Mouse (Mus musculus) urinary bladder, postnatal 25 days (tissue): ENCODE measurements at regions not wholly inside any gene's neighbourhood (a gene's known extent, or its start where the extent isn't known, plus 50 kb on each side); places are given as distances from the start of the nearest gene placed in this dataset.

Source experiments
- DNase-seq: peaks from one replicate; pipeline ENCODE4 v3.0.0; 2022; ENCODE audit warnings: low spot score

- no peak for DNase-seq
These were observed 675.4 kb upstream of the Tmem132c start for GRCm38 (mm10) chr5:126566226-126566625.

GRCm38 (mm10) chr5:126573766-126574165 is 667.8 kb upstream of the Tmem132c start:
- DNase-seq: no peak

- DNase-seq: no peak
These were observed 643.8 kb upstream of the Tmem132c start for GRCm38 (mm10) chr5:126597786-126598330.

- no peak for DNase-seq
These were observed 642.0 kb upstream of the Tmem132c start for GRCm38 (mm10) chr5:126599561-126599960.

GRCm38 (mm10) chr5:126606756-126607155 is 634.9 kb upstream of the Tmem132c start:
- DNase-seq: no peak

GRCm38 (mm10) chr5:126612571-126612970 is 629.0 kb upstream of the Tmem132c start:
- DNase-seq: no peak

GRCm38 (mm10) chr5:126622551-126622950 is 619.1 kb upstream of the Tmem132c start:
- DNase-seq: no peak

GRCm38 (mm10) chr5:126623205-126623604 is 618.4 kb upstream of the Tmem132c start:
- peak; percentile 2 for DNase-seq

GRCm38 (mm10) chr5:126629826-126630225 is 611.8 kb upstream of the Tmem132c start:
- no peak for DNase-seq

- DNase-seq: no peak
These were observed 591.2 kb upstream of the Tmem132c start for GRCm38 (mm10) chr5:126650415-126650814.

GRCm38 (mm10) chr5:126651367-126651766 is 590.2 kb upstream of the Tmem132c start:
- peak; percentile 5 for DNase-seq

GRCm38 (mm10) chr5:126662648-126663047 is 579.0 kb upstream of the Tmem132c start:
- no peak for DNase-seq

GRCm38 (mm10) chr5:126671156-126671555 is 570.5 kb upstream of the Tmem132c start:
- DNase-seq: peak; percentile 5

GRCm38 (mm10) chr5:126680262-126680661 is 561.3 kb upstream of the Tmem132c start:
- no peak for DNase-seq

- DNase-seq: no peak
These were observed 542.3 kb upstream of the Tmem132c start for GRCm38 (mm10) chr5:126699314-126699713.

- DNase-seq: no peak
These were observed 537.9 kb upstream of the Tmem132c start for GRCm38 (mm10) chr5:126703516-126704282.

GRCm38 (mm10) chr5:126705871-126706270 is 535.7 kb upstream of the Tmem132c start:
- no peak for DNase-seq

- no peak for DNase-seq
These were observed 534.9 kb upstream of the Tmem132c start for GRCm38 (mm10) chr5:126706701-126707100.

- no peak for DNase-seq
These were observed 526.9 kb upstream of the Tmem132c start for GRCm38 (mm10) chr5:126714672-126715071.

- no peak for DNase-seq
These were observed 523.2 kb upstream of the Tmem132c start for GRCm38 (mm10) chr5:126718421-126718820.

GRCm38 (mm10) chr5:126721300-126721699 is 520.3 kb upstream of the Tmem132c start:
- no peak for DNase-seq

- no peak for DNase-seq
These were observed 518.0 kb upstream of the Tmem132c start for GRCm38 (mm10) chr5:126723304-126724295.
